Mouse (Mus musculus): ENCODE measurements around the gene 1810037I17Rik.
"Not testable (repeated sequence)": the region's sequence is repeated elsewhere in the genome, so short reads cannot be mapped to it uniquely, and the experiment has no call there.

The 1810037I17Rik gene

GRCm38 (mm10) chr3:122937176-122937575 lies 13.2 kb downstream of the 1810037I17Rik start:
- DNase-seq: not testable (repeated sequence)

DNA sequence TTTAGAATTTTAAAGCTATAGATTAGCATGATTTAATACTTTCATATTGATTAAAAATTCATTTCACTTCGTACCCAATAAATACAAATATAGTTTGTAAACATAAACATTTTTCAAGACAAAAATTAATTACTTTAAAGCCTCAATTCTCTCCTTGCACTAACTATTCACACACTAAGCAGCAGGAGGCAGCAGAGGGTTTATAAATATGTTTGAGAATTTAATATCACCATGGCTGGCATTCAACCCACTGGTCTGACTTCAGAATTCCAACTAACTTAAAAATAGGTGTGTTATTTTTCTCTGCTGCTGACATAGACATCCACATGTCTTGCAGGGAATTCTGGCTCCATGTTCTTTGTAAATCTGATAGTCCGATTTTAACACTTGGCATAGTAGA lies 15.2 kb downstream of the 1810037I17Rik start:
- no peak for DNase-seq

DNA sequence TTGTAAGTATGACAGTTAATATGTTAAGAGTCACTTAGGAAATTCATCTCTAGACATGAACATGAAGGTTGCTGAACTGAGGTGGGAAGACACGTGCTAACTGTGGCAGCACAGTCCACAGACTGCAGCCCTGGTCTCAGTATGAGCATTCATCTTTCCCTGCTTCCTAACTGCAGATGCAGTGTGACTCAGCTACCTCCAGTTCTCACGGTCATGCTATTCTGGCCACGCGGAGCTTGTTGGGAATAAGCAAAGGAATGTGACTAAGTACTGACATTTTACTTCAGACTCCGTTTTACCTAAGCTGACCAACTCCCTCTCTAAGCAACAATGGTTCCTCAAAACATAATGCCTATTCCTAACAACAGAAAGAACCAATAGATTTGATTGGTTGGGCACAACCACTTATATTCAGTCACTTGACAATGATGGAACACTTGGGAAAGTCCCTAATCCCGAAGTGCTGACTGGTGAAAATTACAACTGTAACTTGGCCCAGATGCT lies 19.4 kb downstream of the 1810037I17Rik start:
- DNase-seq: no peak

- no peak for DNase-seq
Measured at GRCm38 (mm10) chr3:122950129-122950528, 26.1 kb downstream of the 1810037I17Rik start.

DNA sequence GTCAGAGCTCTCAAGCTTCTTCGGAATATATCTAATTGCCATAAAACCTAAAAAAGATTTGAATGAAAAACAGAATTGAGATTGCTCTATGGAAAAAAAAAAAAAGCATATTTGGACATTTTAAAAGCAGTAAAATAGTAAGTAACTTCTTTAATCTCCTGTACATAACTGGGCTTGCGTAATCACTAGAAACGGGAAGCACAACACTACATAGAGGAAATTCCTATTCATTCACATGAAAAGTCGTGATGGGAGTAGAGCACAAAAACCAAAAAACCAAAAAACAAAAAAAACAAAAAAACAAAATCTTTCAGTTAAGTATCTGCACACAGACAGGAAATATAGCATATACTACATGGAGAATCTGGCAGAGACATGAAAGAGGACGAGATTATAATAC lies 40.3 kb downstream of the 1810037I17Rik start:
- DNase-seq: no peak

GRCm38 (mm10) chr3:122968391-122968790 lies 44.4 kb downstream of the 1810037I17Rik start:
- no peak for DNase-seq

- DNase-seq: no peak
Measured at GRCm38 (mm10) chr3:122972126-122972822, 48.3 kb downstream of the 1810037I17Rik start.

GRCm38 (mm10) chr3:122974833-122975232 lies 50.8 kb downstream of the 1810037I17Rik start:
- no peak for DNase-seq

GRCm38 (mm10) chr3:122975363-122975762 lies 51.4 kb downstream of the 1810037I17Rik start:
- peak; percentile 10 for DNase-seq

Data from right cerebral cortex, postnatal 25 days (tissue).